Mouse (Mus musculus) MEL-GATA-1-ER (cell line): ENCODE measurements around the gene Rcor2.

Experiments
- DNase-seq: peaks from one replicate; pipeline ENCODE4 v3.0.0-alpha.2; 2012; ENCODE audit warnings: low read depth; ENCODE audit errors: extremely low read depth

Rcor2 gene

DNA sequence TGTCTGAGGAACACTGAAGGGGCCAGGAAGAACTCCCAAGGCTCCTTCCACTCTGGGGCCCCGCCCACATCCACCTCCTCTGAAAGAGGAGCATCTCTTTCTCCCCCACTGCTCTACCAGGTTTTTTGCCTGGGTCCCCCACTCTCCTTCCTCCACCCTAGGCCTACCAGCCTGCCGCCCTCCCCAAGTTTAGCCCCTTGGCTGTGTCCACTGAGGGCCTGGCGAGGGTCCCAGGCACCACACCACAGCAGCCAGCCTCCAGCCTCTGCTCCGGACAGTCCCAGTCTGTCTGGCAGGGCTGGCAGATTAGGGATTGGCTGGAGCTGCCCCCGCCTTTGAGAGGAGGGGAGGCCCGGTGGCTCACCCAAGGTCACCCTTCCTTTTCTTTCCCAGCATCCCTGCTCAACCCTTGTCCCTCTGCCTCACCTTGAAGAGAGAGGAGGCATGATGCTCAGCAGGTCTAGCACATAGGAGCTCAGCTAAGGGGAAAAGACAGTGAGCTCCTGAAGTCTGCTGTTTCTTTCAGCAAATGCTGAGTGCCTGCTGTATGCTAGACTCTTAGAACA lies 2.3 kb upstream of the Rcor2 start:
- DNase-seq = no peak

DNA sequence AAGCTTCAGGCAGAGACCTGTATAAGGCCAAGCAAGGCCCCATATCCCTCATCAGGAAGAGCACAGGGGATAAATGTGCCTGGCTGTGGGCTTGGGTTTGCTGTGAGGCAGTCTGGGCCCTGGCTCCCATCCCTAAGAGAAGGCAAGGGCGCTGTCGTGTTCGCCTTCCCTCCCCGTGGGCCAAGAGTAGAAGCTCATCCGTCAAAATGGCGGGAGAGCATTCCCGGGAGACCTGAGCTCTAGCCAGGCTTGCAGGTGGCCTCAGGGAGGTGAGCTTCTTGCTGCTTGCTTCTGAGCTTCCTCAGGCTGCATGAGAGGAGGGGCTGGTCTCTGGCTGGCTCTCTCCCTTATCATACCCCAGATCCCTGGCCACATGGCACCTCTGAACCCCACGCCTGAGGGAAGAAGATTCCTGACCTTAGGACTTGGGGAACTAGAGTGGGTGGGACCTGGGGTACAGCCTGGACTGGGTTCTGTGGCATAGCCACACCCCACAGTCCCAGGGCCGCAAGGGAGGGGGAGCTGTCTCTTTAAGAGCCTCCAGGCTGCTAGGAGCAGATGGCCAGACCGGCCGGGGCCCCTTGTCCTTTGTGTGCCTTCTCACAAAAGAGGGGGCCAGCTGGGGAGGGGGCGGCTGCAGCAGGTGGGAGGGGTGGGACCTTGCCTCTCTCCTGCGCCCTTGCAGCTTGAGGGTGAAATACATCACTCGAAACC lies 1.5 kb upstream of the Rcor2 start:
- no peak for DNase-seq

DNA sequence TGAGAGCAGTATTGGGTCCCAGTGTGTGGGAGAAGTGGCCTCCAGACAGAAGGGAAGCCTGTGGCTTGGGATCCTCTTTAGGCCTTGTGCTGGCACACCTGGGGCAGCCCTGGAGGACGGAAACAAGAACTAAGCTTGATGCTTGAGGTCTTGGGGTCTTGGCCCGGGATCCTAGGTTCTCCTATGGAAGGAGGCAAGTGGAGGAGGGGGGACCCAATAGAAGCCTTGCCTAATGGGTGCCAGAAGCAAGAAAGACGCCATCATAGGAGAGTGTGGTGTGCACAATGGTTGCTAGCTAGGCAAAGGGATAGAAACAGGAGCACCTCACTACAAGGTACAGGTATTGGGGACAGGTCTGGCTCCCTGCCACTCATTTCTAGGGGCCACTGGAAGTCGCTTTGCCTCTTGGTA lies 699 bp upstream of the Rcor2 start:
- DNase-seq = no peak

GRCm38 (mm10) chr19:7267781-7268721 lies 926 bp downstream of the Rcor2 start:
- DNase-seq = peak; percentile 48

DNA sequence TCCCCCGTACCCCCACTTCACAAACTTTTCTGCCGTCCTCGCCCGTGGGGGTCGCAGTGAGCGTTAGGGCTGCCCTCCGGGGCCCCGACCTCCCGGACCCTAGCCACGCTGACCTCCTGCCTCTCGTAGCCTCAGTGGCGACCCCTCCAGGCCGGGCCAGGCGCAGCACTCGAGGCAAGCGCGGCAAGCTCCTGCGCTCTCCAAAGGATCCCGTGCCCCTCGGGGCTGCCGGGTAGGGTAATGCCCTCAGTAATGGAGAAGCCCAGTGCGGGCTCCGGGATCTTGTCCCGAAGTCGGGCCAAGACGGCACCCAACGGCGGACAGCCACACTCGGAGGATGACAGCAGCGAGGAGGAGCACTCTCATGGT lies 1.6 kb downstream of the Rcor2 start:
- peak; percentile 44 for DNase-seq

GRCm38 (mm10) chr19:7269290-7270044 lies 2.3 kb downstream of the Rcor2 start:
- DNase-seq = no peak

- DNase-seq = no peak
Observed at GRCm38 (mm10) chr19:7273486-7273885, 6.4 kb downstream of the Rcor2 start.

DNA sequence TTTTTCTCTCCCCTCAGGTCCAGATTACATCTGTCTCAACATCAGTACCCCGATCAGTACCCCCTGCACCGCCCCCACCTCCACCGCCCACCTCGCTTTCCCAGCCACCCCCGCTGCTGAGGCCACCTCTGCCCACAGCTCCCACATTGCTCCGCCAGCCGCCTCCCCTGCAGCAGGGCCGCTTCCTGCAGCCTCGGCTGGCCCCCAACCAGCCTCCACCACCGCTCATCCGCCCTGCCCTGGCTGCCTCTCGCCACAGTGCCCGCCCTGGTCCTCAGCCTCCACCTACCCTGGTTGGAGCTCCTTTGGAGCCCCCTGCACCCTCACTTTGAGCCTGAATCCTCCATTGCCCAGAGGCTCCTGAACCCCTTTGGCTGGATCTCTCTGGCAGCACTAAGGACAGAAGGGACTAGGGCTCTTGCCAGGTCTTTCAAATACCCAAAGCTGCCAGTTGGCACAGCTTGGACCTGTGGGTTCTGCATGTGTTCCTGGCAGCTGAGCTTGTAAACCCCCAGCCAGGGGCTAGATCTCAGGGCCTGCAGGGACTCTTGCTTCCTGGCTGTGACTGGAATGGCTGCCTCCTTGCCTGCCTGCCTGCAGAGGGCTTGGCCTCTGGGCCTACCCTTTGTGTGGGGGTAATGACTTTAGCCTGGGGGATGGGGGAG lies 7.3 kb downstream of the Rcor2 start:
- no peak for DNase-seq

DNA sequence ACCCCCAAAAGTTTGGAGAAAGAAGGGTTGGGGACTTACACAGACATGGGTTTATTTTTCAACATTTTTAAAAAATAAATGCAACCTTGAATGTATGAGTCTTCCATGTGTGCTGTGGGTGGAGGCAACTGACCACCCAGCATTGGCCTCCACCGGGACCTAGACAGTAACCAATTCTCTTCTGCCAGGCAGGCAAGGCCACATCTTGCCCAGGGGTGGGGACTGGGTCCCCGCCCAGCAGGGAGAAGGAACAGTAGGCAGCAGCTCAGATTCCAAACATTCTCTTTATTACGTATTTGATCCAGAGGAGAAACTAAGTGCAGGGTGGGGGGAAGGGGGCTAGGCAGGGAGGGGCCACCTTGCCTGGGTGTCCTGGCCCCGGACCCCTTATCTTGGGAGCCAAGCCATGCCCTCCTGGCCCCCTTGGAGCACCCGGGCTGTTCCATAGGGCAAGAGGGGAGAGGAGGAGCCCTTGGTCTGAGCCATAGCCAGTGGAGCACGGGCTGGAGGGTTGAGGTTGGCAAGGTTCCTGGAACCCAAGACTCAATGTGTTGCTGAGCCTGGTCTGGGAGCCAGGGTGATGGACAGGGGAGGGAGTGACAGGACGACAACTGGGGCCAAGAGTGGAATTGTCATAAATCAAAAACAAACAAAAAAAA lies 8.1 kb downstream of the Rcor2 start:
- no peak for DNase-seq

DNA sequence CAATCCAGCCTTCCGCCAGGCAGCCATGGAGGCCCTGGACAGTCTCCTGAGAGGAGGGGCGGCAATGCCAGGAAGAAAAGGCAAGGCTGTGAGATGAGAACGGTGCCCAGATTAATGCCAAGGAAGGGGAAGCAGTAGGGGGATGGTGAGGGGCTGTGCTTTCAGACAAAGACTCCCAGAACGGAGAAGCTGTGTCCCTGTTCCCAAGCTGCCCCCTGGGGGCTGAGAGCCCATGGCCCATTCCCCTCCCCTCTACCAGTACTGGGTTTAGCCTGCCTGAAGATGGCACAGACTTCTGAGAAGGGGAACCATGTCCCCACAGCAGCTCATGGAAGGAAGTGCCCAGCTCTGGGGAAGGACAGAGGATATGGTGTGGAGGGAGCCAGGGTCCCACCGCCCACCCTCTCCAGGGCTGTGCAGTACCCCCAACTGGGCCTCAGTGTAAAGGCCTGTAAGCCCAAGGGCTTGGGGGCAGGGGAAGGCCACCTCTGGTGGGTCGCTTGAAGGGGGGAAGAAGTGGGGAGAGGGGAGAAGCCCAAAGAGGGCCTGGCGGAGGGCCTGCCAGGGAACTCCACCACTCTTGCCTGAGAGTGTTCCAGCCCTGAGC lies 9.0 kb downstream of the Rcor2 start:
- DNase-seq = no peak

GRCm38 (mm10) chr19:7276796-7277195 lies 9.7 kb downstream of the Rcor2 start:
- DNase-seq = no peak

GRCm38 (mm10) chr19:7278200-7278906 lies 11.2 kb downstream of the Rcor2 start:
- no peak for DNase-seq

DNA sequence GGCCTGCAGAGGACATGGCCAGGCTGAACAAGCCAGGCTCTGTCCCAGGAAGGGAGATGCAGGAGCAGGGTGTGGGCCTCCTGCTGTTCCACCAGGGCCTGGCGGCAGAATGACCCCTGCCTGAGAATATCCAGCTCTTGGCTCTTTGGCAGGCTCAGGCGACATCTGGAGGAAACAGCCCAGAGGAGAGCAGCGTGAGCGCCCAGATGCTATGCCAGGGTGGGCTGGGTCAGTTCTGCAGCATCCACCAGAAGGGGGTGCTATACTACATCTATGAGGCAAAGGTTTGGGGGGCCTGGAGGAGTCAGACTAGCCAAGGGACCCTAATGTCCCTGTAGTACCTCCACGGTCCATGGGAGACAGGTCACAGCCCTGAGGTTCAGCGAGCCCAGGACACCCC lies 12.0 kb downstream of the Rcor2 start:
- DNase-seq = no peak

- DNase-seq = no peak
Observed at GRCm38 (mm10) chr19:7280557-7281330, 13.6 kb downstream of the Rcor2 start.

DNA sequence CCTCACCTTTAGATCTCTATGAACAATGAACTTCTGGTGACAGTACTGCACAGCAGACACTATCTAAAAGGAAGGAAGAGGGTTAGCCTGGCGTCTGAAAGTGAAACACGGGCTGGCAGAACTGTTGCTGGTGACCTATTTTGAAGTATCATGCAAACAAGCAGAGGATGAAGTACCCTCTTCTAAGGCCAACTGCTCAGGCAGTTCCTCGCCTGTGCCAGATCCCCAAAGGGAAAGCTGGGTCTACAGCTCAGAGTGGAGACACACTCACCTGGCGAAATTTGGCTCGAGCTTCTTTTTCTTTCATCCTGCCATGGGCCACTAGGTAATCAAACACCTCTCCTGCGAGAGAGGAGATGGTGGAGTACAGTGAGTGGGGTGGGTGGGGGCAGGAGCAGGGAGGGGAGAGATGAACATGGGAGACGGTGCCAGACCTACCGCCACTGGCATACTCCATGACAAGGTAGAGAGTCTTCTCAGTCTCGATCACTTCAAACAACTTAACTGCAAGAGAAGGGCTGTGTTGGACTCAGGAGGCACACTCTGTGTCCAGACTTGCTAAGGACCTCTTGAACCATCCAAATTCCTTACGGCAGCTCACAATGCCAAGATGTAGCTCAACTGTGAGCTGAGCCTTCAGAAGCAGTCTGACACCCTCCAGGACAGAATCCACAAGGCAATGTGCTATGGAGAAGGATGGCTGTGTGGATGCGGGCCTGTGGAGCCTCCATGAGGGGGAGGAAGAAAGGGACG lies 19.6 kb downstream of the Rcor2 start:
- DNase-seq = no peak

GRCm38 (mm10) chr19:7288288-7288687 lies 21.2 kb downstream of the Rcor2 start:
- DNase-seq = no peak

DNA sequence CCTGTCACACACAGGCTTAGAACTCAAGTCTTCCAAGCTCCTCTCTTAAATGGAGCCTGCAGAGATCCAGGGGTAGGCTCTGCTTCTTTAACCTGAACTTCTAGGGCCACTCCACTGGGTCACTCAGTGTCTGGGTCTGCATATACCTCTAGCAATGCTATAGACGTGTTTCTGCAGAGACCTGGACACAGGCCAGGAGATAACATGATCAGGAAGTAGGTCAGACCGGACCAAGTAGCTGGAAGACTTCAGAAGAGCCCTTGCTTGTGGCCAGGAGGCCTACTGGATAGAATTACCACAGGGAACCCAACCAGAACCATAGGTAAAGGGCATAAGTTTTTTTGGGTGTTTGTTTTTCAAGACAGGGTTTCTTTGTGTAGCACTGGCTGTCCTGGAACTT lies 22.6 kb downstream of the Rcor2 start:
- no peak for DNase-seq
